Mouse (Mus musculus) midbrain, embryonic 10.5 days (tissue): Measurements from ENCODE around the gene Foxe1. TPM values are rescaled to one million over a fixed set of nuclear protein-coding genes. Genes with fewer than 3 reads are reported as not detected.

Source experiments
- DNase-seq: peaks from one replicate; pipeline ENCODE4 v3.0.0-alpha.2; 2017; ENCODE audit warnings: low spot score
- H3K27ac ChIP-seq: fragments of 300-500 bp; sonication (generic); replicated peaks from 2 replicates; pipeline ENCODE4 v1.5.1; 2016; ENCODE audit warnings: mild to moderate bottlenecking
- H3K27me3 ChIP-seq: fragments of 300-500 bp; sonication (generic); 2 replicates; pipeline ENCODE4 v1.6.1; 2016; ENCODE audit warnings: low read depth, mild to moderate bottlenecking; ENCODE audit not compliant: poor library complexity, severe bottlenecking
- H3K36me3 ChIP-seq: fragments of 300-500 bp; sonication (generic); 2 replicates; pipeline ENCODE4 v1.6.1; 2016; ENCODE audit warnings: mild to moderate bottlenecking, moderate library complexity
- H3K4me1 ChIP-seq: fragments of 300-500 bp; sonication (generic); 2 replicates; pipeline ENCODE4 v1.6.1; 2016
- H3K4me3 ChIP-seq: fragments of 300-500 bp; sonication (generic); 2 replicates; pipeline ENCODE4 v1.5.1; 2016; ENCODE audit warnings: mild to moderate bottlenecking, moderate library complexity
- H3K9me3 ChIP-seq: fragments of 300-500 bp; sonication (generic); replicated peaks from 2 replicates; pipeline ENCODE4 v1.6.1; 2016; ENCODE audit warnings: mild to moderate bottlenecking
- WGBS: fragments of 180-500 bp; shearing (Covaris S2); methylation state at CpG from one replicate; pipeline ENCODE4 v1.1.7; 2016; 5-methylcytosine and 5-hydroxymethylcytosine counted together
- polyA plus RNA-seq: library from polyadenylated mRNA; unstranded; fragments of >200 nt; fragmentation: Nextera tagmentation; extraction: Ambion mirVana; gene quantifications from 2 replicates; pipeline ENCODE4 v1.2.1, GENCODE M21; 2016

Foxe1 gene
- polyA plus RNA-seq, 1 experiment from 2014 or later: 0.07 TPM

- DNase-seq: no peak
- no peak overlapping the region for H3K4me3 ChIP-seq
- no peak overlapping the region; the same call in 1 of the 2 replicates for H3K27ac ChIP-seq
- H3K9me3 ChIP-seq: no peaks in the 10 kb centered on the region
- WGBS: 5% methylated on average over 10 of the region's 10 CpGs
- peaks cover 23% of the 10 kb centered on the region for H3K4me1 ChIP-seq
- H3K27me3 ChIP-seq: peaks cover 95% of the 10 kb centered on the region
- H3K36me3 ChIP-seq: no peaks in the 10 kb centered on the region
Observed at GRCm38 (mm10) chr4:46353045-46353444, 9.6 kb downstream of the Foxe1 start.

- Histone ChIP-seq H3K9me3 (no peaks in the 10 kb centered on the region), H3K27ac (no peak overlapping the region), H3K4me1 (peaks cover 23% of the 10 kb centered on the region), H3K27me3 (peaks cover 60% of the 10 kb centered on the region), H3K36me3 (no peaks in the 10 kb centered on the region), H3K4me3 (no peak overlapping the region)
- WGBS: 48% methylated on average over 12 of the region's 12 CpGs
- peak; percentile 75 for DNase-seq
Observed at GRCm38 (mm10) chr4:46356351-46357133, 13.1 kb downstream of the Foxe1 start.

GRCm38 (mm10) chr4:46359539-46360253 lies 16.3 kb downstream of the Foxe1 start:
- Histone ChIP-seq H3K4me3 (no peak overlapping the region), H3K9me3 (no peaks in the 10 kb centered on the region), H3K27me3 (peaks cover 29% of the 10 kb centered on the region), H3K27ac (no peak overlapping the region), H3K4me1 (peaks cover 5% of the 10 kb centered on the region; the same call in 1 of the 2 replicates), H3K36me3 (no peaks in the 10 kb centered on the region)
- whole genome bisulfite sequencing: 79% methylated on average over 12 of the region's 12 CpGs
- no peak for DNase-seq

DNA sequence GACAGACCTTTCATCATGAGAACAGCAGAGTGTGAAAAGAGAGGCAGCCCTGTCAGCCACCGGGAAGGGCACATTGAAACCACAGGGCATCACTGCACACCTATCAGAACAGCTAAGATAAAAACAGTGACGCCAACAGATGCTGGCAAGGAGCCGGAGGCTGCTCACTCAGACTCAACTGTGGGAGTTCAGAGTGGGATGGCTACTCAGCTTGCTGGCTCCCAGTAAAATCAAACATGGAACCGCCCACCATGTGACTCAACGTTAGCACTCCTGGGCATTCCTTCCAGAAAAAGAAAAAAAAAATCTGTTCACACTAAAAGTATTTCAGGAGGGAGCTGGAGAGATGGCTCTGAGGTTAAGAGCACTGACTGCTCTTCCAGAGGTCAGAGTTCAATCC lies 17.8 kb downstream of the Foxe1 start:
- WGBS: 81% methylated on average over 5 of the region's 5 CpGs
- Histone ChIP-seq H3K27ac (no peak overlapping the region), H3K27me3 (peaks cover 25% of the 10 kb centered on the region), H3K9me3 (no peaks in the 10 kb centered on the region), H3K4me1 (peaks cover 4% of the 10 kb centered on the region; the same call in 1 of the 2 replicates), H3K36me3 (no peaks in the 10 kb centered on the region), H3K4me3 (no peak overlapping the region)
- no peak for DNase-seq

DNA sequence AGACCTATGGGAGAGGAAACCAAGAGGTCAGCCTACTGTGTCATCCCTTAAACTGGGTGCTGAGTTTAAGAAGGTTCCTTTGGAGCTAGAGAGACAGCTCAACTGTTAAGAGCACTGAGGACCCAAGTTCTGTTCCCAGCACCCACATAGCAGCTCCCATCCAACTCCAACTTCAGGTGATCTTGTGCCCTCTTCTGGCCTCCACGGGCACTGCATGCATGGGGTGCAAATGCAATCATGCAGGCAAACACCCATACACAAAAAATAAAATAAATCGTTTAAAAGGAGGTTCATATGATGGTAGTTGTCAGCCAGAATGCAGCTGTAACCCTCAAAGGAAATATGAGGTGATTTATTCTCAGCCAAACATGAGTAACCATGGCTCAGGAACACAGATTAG lies 21.0 kb downstream of the Foxe1 start:
- no peak for DNase-seq
- H3K27ac ChIP-seq: no peak overlapping the region
- H3K4me1 ChIP-seq: peaks cover 8% of the 10 kb centered on the region; the same call in 1 of the 2 replicates
- H3K27me3 ChIP-seq: peaks cover 38% of the 10 kb centered on the region
- no peaks in the 10 kb centered on the region for H3K9me3 ChIP-seq
- no peak overlapping the region for H3K4me3 ChIP-seq
- WGBS: 85% methylated on average over 2 of the region's 2 CpGs
- H3K36me3 ChIP-seq: no peaks in the 10 kb centered on the region

DNA sequence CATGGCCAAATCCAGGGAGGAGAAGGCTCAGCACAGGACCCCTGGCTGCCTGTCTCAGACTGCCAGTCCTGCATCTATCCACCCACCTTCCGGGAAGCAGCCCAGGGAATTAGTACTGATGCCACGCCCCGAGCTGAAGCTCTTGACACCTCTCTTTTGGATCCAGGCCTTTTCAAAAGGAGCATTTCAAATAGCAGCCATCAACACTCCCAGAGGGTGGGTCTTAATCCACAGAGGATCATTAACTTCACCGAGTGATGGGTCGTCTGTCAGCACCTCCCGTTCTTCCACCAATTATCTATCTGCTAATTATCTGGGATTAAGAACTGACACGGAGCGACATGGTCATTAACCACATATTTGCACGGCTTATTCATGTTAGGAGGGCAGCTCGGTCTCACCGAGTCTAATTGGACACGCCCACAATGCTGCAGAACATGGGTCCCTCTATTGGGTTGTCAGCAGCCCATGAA lies 24.1 kb downstream of the Foxe1 start:
- peaks cover 17% of the 10 kb centered on the region for H3K4me1 ChIP-seq
- H3K27ac ChIP-seq: no peak overlapping the region
- H3K27me3 ChIP-seq: peaks cover 67% of the 10 kb centered on the region
- no peak for DNase-seq
- H3K9me3 ChIP-seq: no peaks in the 10 kb centered on the region
- no peak overlapping the region; the same call in 1 of the 2 replicates for H3K4me3 ChIP-seq
- 27% methylated on average over 12 of the region's 12 CpGs for WGBS
- H3K36me3 ChIP-seq: no peaks in the 10 kb centered on the region

DNA sequence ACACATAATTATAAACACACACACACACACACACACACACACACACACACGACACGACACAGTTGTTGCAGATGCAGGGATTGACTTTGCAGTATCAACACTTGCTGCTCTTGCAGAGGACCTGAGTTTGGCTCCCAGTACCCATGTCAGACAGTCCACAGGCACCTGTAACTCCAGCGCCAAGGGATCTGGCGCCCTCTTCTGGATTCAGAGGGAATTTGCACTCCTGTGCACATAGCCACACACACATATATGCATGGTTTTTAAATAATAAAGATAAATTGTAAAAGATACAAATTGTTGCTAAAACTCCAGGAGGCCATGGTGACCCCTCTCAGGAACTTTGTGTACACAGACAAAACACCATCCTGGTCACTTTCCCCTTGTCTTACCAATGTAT lies 25.7 kb downstream of the Foxe1 start:
- 60% methylated on average over 4 of the region's 4 CpGs for WGBS
- H3K27ac ChIP-seq: no peak overlapping the region
- peaks cover 17% of the 10 kb centered on the region for H3K4me1 ChIP-seq
- H3K27me3 ChIP-seq: peaks cover 67% of the 10 kb centered on the region
- H3K9me3 ChIP-seq: no peaks in the 10 kb centered on the region
- DNase-seq: no peak
- H3K36me3 ChIP-seq: no peaks in the 10 kb centered on the region
- H3K4me3 ChIP-seq: no peak overlapping the region

DNA sequence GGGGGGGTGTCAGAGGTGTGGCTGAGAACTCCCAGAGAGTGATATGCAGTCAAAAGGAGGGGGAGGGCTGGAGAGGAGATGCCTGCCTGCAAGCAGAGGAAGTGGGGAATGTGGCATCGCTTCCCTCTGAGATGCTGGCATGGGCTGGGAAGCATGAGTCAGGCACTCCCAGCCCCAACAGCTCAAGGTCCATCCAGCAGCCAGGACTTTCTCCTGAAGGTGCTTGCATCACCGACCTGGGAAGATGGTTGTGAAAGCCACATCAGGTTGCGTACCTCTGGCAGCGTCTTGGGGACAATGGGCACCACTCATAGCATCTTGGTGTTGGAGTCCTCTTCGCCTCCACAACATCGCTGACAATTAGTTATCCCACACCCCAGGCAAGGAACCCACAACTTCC lies 27.0 kb downstream of the Foxe1 start:
- no peak overlapping the region for H3K4me3 ChIP-seq
- H3K36me3 ChIP-seq: no peaks in the 10 kb centered on the region
- 48% methylated on average over 6 of the region's 6 CpGs for WGBS
- DNase-seq: no peak
- H3K27ac ChIP-seq: no peak overlapping the region
- H3K27me3 ChIP-seq: peaks cover 63% of the 10 kb centered on the region
- H3K9me3 ChIP-seq: no peaks in the 10 kb centered on the region
- H3K4me1 ChIP-seq: peaks cover 21% of the 10 kb centered on the region

DNA sequence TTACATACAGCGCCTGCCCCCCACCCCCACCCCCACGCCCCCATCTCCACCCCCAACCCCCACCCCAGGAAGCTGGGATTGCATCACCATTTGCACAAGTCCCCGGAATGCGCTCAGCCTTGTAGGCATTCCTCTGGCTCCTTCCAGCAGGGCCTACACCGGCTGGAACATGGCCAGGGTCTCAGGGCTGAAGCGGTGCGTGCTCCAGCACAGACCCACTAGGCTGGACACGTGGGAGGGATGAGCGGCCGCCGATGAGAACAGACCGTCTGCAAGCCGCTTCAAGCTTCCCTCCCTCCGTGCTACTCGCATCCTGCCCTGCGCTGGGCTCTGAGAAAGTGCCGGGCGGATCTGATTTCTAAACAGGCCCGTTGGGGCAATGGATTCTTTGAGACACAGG lies 27.6 kb downstream of the Foxe1 start:
- Histone ChIP-seq H3K4me3 (peak overlapping the region; percentile 38), H3K4me1 (peaks cover 21% of the 10 kb centered on the region), H3K27ac (peak overlapping the region; percentile 38), H3K27me3 (peaks cover 57% of the 10 kb centered on the region), H3K36me3 (peaks cover 5% of the 10 kb centered on the region), H3K9me3 (no peaks in the 10 kb centered on the region)
- 3% methylated on average over 19 of the region's 19 CpGs for WGBS
- peak; percentile 52 for DNase-seq

DNA sequence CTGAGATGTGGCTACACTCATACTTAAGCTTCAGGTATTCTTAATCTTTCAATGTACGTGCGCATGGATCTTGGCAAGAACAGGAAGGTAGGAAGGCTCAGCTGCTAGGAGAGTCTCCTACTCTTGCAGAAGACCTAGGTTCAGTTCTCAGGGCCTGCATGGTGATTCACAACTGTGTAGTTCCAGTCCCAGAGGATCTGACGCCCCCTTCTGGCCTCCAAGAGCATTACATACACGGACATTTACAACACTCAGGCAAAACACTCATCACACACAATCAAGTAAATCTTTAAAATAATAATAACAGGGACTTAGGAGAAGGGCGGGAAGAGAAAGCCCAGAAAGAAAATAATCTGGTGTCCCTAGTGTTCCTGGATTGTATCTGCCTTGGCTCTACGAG lies 31.0 kb downstream of the Foxe1 start:
- H3K4me3 ChIP-seq: peak overlapping the region; percentile 48
- H3K4me1 ChIP-seq: peaks cover 13% of the 10 kb centered on the region
- WGBS: 56% methylated on average over 6 of the region's 6 CpGs
- peaks cover 28% of the 10 kb centered on the region for H3K27me3 ChIP-seq
- H3K9me3 ChIP-seq: no peaks in the 10 kb centered on the region
- peaks cover 39% of the 10 kb centered on the region for H3K36me3 ChIP-seq
- no peak for DNase-seq
- H3K27ac ChIP-seq: peak overlapping the region; percentile 63; the same call in 1 of the 2 replicates

- Histone ChIP-seq H3K4me3 (peak overlapping the region; percentile 48), H3K9me3 (no peaks in the 10 kb centered on the region), H3K27me3 (peaks cover 23% of the 10 kb centered on the region), H3K4me1 (peaks cover 13% of the 10 kb centered on the region), H3K27ac (peak overlapping the region; percentile 63; the same call in 1 of the 2 replicates), H3K36me3 (peaks cover 44% of the 10 kb centered on the region)
- WGBS: 21% methylated on average over 22 of the region's 22 CpGs
- DNase-seq: peak; percentile 79
Observed at GRCm38 (mm10) chr4:46374869-46375368, 31.5 kb downstream of the Foxe1 start.

GRCm38 (mm10) chr4:46388556-46388955 lies 45.1 kb downstream of the Foxe1 start:
- DNase-seq: no peak
- H3K27me3 ChIP-seq: no peaks in the 10 kb centered on the region
- H3K9me3 ChIP-seq: no peaks in the 10 kb centered on the region
- H3K4me1 ChIP-seq: peaks cover 12% of the 10 kb centered on the region
- 51% methylated on average over 5 of the region's 5 CpGs for WGBS
- H3K27ac ChIP-seq: peak overlapping the region; percentile 99
- peak overlapping the region; percentile 73 for H3K4me3 ChIP-seq
- H3K36me3 ChIP-seq: peaks cover 39% of the 10 kb centered on the region
